Mouse (Mus musculus) liver, adult 2 months (tissue): ENCODE measurements around the gene Pald1.

Experiments used
- CTCF ChIP-seq: fragments of 200-500 bp; IDR thresholded peaks from 2 replicates; pipeline ENCODE4 v1.5.1; 2011; ENCODE audit warnings: low read depth, low read length, control low read depth
- POLR2A ChIP-seq: fragments of 200-500 bp; IDR thresholded peaks from 2 replicates; pipeline ENCODE4 v1.6.1; 2011; ENCODE audit warnings: low read length, control low read depth; ENCODE audit not compliant: insufficient read depth; ENCODE audit errors: extremely low read depth

DNA sequence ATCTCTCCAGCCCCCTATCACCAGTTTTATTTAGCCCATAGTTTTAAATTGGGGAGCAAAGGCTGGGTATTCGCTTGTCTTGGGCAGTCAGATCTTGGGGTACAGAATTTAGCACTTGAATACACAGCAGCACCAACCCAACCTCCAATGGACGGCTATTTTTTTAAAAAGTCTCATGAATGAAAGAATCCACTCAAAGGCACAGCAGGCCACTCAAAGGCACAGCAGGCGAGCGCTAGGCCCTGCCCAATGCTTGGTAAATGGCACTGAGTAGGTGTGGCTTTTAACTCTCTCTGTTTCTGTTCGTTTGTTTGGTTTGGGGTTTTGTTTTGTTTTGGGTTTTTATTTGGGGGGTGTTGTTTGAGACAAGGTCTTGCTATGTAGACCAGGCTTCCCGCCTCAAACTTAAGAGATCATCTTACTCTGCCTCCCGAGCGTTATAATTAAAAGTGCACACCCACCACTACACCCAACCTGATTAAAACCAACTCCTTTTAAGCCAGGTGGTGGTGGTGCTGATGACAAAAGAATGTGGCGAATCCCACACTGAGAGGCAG is 67.9 kb downstream of the Pald1 start:
- no peak for TF ChIP-seq CTCF
- no peak for TF ChIP-seq POLR2A
